Mouse (Mus musculus) kidney, adult 11 months (tissue): ENCODE results near the gene Gdf3.

Experiments used
- DNase-seq: peaks from one replicate; pipeline ENCODE4 v3.0.0; 2022

Gdf3 gene

GRCm38 (mm10) chr6:122561005-122561404, 48.9 kb downstream of the Gdf3 start:
- DNase-seq, result no peak

GRCm38 (mm10) chr6:122560427-122560826, 49.5 kb downstream of the Gdf3 start:
- DNase-seq, result peak; percentile 48

- DNase-seq, result peak; percentile 19
Measured at GRCm38 (mm10) chr6:122556959-122557561, 52.8 kb downstream of the Gdf3 start.
